Mouse (Mus musculus): ENCODE results near the gene Krtap19-2. TPM values are rescaled to one million over a fixed set of nuclear protein-coding genes. Genes with fewer than 3 reads are reported as not detected.

Gene Krtap19-2
- total RNA-seq (2021), result not detected

- intact Hi-C loops (cut with DNase I), result no loop called here
- DNase-seq (ENCODE audit: low spot score in 2 of 2), result no peak
These were observed at the start of gene Krtap19-2 for GRCm38 (mm10) chr16:88874169-88874568. Gene Krtap19-2 (minus strand): TSS chr16:88874269.

- no peak for DNase-seq (ENCODE audit: low spot score in 2 of 2)
- intact Hi-C loops (cut with DNase I), result no loop called here
These were observed 22.3 kb upstream of the Krtap19-2 start, which contains the start of gene Krtap19-5 for GRCm38 (mm10) chr16:88896357-88896756. Gene Krtap19-5 (minus strand): TSS chr16:88896457.

DNA sequence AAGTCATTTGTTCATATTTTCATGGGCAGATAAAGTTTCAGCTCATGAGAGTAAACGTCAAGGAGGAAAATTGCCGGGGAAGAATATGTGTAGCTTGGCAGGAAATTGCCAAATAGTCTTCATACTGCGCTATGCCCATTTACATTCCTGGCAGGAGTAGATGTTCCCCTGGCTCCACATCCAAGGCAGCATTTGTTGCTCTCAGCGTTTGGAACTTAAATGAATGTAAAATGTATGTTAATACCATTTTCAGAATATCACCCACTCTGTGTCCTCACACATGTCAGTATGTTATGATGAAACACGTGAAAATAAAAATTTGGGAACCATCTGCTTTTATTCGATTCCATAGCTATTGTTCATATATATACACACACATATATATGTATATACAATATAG lies 12.8 kb upstream of the Krtap19-2 start:
- no peak for DNase-seq (ENCODE audit: low spot score in 2 of 2)
- intact Hi-C loops (cut with DNase I), result no loop called here

DNA sequence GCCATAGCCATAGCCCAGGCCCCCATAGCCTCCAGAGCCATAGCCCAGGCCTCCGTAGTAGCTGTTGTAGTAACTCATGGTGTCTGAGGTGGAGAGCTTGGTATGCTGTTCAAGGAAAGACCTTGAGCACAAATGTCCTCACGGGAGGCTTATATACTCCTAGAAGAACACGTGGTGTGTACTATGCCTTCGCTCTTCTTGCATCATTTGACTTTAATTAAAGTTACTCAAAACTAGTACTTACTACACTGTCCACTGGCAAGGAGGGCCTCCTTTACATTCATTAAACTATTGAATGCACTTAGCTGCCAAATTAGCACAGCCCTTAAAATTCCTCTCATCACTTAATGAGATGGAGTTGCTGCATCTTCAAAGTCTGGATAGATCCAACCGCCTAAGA lies 10.9 kb upstream of the Krtap19-2 start, which contains the start of gene Krtap19-4:
TSS of gene Krtap19-4 (minus strand) at position 101 of the 400 bp plus-strand sequence.
- no peak for DNase-seq (ENCODE audit: low spot score in 2 of 2)
- intact Hi-C loops (cut with DNase I), result no loop called here

- no peak for DNase-seq (ENCODE audit: low spot score in 2 of 2)
- intact Hi-C loops (cut with DNase I), result no loop called here
These were observed 3.9 kb upstream of the Krtap19-2 start, which contains the start of gene Krtap19-3 for GRCm38 (mm10) chr16:88877938-88878337. Gene Krtap19-3 (minus strand): TSS chr16:88878038.

DNA sequence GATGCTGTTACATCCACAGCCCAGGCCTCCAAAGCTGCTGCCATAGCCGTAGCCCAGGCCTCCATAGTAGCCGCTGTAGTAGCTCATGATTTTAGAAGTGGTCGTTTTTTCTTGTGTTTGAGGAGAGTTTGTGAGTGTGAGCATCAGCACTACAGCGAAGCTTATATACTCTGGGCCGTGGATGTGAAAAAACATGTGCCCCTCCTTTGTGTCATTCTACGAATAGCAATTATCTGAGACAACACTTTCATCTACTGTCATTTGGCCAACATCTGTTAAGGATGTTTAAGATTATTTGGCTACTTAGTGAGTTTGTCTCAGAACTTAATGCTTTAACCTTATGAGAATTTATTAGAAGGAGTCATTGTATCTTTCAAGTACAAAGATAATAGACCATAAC lies 4.8 kb downstream of the Krtap19-2 start, which contains the start of gene Krtap19-1:
TSS of gene Krtap19-1 (minus strand) at position 101 of the 400 bp plus-strand sequence.
- intact Hi-C loops (cut with DNase I), result no loop called here
- DNase-seq (ENCODE audit: low spot score in 2 of 2), result no peak

DNA sequence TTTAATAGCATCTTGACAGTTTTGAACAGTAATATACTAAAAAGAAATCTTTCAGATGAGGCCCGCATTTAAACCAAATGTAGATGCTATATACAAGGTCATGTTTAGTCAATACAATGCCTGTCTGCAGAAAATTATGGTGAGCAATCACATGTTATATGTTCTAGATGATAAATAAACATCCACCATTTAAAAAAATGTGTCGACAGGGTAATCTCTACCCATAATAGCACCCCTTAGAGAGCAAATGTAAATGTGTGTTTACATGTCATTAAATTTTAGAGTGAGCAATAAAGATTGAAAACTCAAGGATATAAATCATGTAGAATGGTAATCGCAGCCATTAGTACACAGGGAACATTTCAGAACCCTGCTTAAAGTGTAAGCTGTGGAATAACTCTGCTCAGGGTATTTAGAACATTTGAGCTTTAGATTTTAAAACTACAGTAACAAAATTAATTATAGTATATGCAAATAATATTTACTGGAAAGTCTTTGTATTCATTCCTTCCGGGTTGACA lies 9.1 kb downstream of the Krtap19-2 start:
- intact Hi-C loops (cut with DNase I), result no loop called here
- DNase-seq (ENCODE audit: low spot score in 2 of 2), result no peak

GRCm38 (mm10) chr16:88851450-88851849 lies 22.6 kb downstream of the Krtap19-2 start:
- DNase-seq (ENCODE audit: low spot score in 2 of 2), result no peak
- intact Hi-C loops (cut with DNase I), result no loop called here

DNA sequence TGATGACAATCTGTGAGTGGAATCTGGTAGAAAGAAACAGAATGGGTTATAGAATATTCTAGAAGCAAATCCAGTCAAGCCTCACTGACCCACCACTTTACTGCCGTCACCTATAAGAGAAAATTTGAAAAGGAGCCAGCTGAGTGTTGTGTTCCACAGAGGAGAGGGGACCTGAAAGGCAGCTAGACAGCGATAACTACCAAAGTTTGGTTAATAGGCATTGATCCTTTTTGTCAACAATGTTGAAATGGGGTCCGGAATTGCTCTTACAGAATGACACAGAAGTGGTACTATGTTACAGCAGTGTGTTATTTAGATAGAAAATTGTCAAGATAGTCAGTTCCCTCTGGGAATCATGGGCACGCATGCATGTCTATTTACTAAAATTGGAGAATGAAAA lies 25.5 kb downstream of the Krtap19-2 start:
- DNase-seq (ENCODE audit: low spot score in 2 of 2), result no peak

DNA sequence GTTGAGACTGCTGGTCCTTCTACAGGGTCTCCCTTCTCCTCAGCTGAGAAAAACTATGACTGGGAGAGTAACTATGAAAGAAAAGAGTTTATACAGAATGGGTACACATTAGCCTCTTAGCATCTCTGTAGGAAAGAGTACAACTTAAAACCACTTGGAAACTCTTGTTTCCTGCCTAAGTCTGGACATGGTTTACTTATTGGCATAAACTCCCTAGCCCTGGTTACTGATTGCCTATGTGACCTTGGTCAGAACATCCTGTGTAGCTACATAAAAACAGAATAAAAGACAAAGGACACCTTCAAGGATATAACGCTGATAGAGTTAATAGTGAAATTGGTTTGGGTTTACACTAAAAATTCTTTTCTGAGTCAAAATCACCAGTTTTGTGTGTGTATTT lies 26.7 kb downstream of the Krtap19-2 start:
- intact Hi-C loops (cut with DNase I), result no loop called here
- no peak for DNase-seq (ENCODE audit: low spot score in 2 of 2)

More for the DNA sequence above, 25.5 kb downstream of the Krtap19-2 start:
- intact Hi-C loops (cut with DNase I), result no loop called here

GRCm38 (mm10) chr16:88826978-88827377 lies 47.1 kb downstream of the Krtap19-2 start:
- intact Hi-C loops (cut with DNase I), result loop anchor here (10.0 kb wide), 1 partner anchor 452 kb away; no protein-coding TSS in a partner anchor

DNA sequence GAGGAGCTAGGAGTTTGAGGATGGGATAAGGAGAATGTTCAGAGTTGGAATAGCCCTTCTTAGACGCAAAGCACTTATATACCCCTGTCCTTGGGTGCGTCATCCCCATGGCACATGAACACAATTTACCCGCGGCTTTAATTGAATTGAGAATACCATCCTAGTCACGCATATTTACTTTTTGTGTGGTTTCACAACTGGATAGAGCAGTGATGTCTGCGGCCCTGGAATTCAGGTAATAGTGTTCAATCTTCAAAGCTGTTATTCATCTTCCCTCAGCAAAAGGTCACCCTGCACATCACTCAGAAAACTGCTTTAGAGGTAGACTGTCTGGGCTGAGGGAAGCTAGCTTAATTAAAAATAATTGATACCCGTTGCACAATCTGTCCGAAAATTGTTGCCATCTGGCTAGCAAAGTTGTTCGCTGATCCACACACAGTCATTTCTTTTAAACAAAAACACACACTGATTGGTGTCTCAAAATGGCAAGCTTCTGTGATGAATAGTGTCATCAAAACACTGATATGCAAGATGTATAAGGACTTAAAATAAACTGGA lies 47.9 kb downstream of the Krtap19-2 start, which contains the start of gene Krtap14:
TSS of gene Krtap14 (minus strand) at position 51 of the 558 bp plus-strand sequence.
- intact Hi-C loops (cut with DNase I), result loop anchor here (10.0 kb wide), 1 partner anchor 451 kb away; no protein-coding TSS in a partner anchor
- no peak for DNase-seq (ENCODE audit: low spot score in 2 of 2)

More at GRCm38 (mm10) chr16:88826978-88827377, 47.1 kb downstream of the Krtap19-2 start:
- DNase-seq (ENCODE audit: low spot score in 2 of 2), result no peak

- intact Hi-C loops (cut with DNase I), result loop anchor here (10.0 kb wide), 1 partner anchor 449 kb away; no protein-coding TSS in a partner anchor
- no peak for DNase-seq (ENCODE audit: low spot score in 2 of 2)
These were observed 50.3 kb downstream of the Krtap19-2 start for GRCm38 (mm10) chr16:88823736-88824135.

Other genes with a start within 250 kb of the Krtap19-2 start
- gene 2310079G19Rik, start 246.6 kb downstream of the Krtap19-2 start, total RNA-seq (2021), result not detected
- gene Krtap26-1, start 226.5 kb downstream of the Krtap19-2 start, total RNA-seq (2021), result not detected
- not detected for gene Krtap27-1, start 202.6 kb downstream of the Krtap19-2 start, total RNA-seq (2021)
- gene 2310061N02Rik, start 166.3 kb downstream of the Krtap19-2 start, total RNA-seq (2021), result not detected
- not detected for gene Krtap13-1, start 145.4 kb downstream of the Krtap19-2 start, total RNA-seq (2021)
- not detected for gene Krtap13, start 122.6 kb downstream of the Krtap19-2 start, total RNA-seq (2021)
- gene 2310034C09Rik, start 115.4 kb downstream of the Krtap19-2 start, total RNA-seq (2021), result not detected
- not detected for gene 2310057N15Rik, start 100.1 kb downstream of the Krtap19-2 start, total RNA-seq (2021)
- not detected for gene Gm5965, start 96.4 kb downstream of the Krtap19-2 start, total RNA-seq (2021)
- gene Gm20741, start 62.0 kb downstream of the Krtap19-2 start, total RNA-seq (2021), result not detected
- gene Krtap15, start 54.1 kb downstream of the Krtap19-2 start, total RNA-seq (2021), result not detected
- gene Krtap14, start 48.1 kb downstream of the Krtap19-2 start, total RNA-seq (2021), result not detected
- not detected for gene Krtap19-1, start 4.9 kb downstream of the Krtap19-2 start, total RNA-seq (2021)
- not detected for gene Krtap19-3, start 3.8 kb upstream of the Krtap19-2 start, total RNA-seq (2021)
- gene Krtap19-4, start 10.8 kb upstream of the Krtap19-2 start, total RNA-seq (2021), result not detected
- gene Krtap19-5, start 22.2 kb upstream of the Krtap19-2 start, total RNA-seq (2021), result not detected
- not detected for gene Krtap19-9b, start 58.0 kb upstream of the Krtap19-2 start, total RNA-seq (2021)
- not detected for gene Krtap16-3, start 88.6 kb upstream of the Krtap19-2 start, total RNA-seq (2021)
- not detected for gene Krtap22-2, start 136.5 kb upstream of the Krtap19-2 start, total RNA-seq (2021)
- gene Gm10229, start 141.0 kb upstream of the Krtap19-2 start, total RNA-seq (2021), result not detected
- gene Krtap6-1, start 157.4 kb upstream of the Krtap19-2 start, total RNA-seq (2021), result not detected
- not detected for gene Gm10228, start 167.2 kb upstream of the Krtap19-2 start, total RNA-seq (2021)
- gene Krtap6-5, start 173.6 kb upstream of the Krtap19-2 start, total RNA-seq (2021), result not detected
- gene 1110025L11Rik, start 189.7 kb upstream of the Krtap19-2 start, total RNA-seq (2021), result not detected
- not detected for gene Krtap6-3, start 209.7 kb upstream of the Krtap19-2 start, total RNA-seq (2021)